Mouse (Mus musculus) embryonic facial prominence, embryonic 12.5 days (tissue): ENCODE data around the gene Pitpnc1. TPM values are rescaled to one million over a fixed set of nuclear protein-coding genes. Genes with fewer than 3 reads are reported as not detected.

Experiments used
- ATAC-seq: fragments of 200-750 bp; cut with Nextera tagmentation; 2 replicates; pipeline ENCODE4 v1.8.0; 2017; ENCODE audit not compliant: insufficient number of reproducible peaks, insufficient read depth, low FRiP score, low TSS enrichment
- H3K27ac ChIP-seq: fragments of 300-500 bp; sonication (generic); 2 replicates; pipeline ENCODE4 v1.5.1; 2016; ENCODE audit warnings: mild to moderate bottlenecking
- H3K27me3 ChIP-seq: fragments of 300-500 bp; sonication (generic); 2 replicates; pipeline ENCODE4 v1.6.1; 2016; ENCODE audit warnings: mild to moderate bottlenecking, moderate library complexity
- H3K36me3 ChIP-seq: fragments of 300-500 bp; sonication (generic); 2 replicates; pipeline ENCODE4 v1.6.1; 2016; ENCODE audit warnings: mild to moderate bottlenecking
- H3K4me1 ChIP-seq: fragments of 300-500 bp; sonication (generic); 2 replicates; pipeline ENCODE4 v1.6.1; 2016
- H3K4me2 ChIP-seq: fragments of 300-500 bp; sonication (generic); replicated peaks from 2 replicates; pipeline ENCODE4 v1.6.1; 2016; ENCODE audit warnings: mild to moderate bottlenecking, moderate library complexity
- H3K4me3 ChIP-seq: fragments of 300-500 bp; sonication (generic); 2 replicates; pipeline ENCODE4 v1.5.1; 2016; ENCODE audit warnings: mild to moderate bottlenecking
- H3K9ac ChIP-seq: fragments of 300-500 bp; sonication (generic); 2 replicates; pipeline ENCODE4 v1.6.1; 2016; ENCODE audit warnings: mild to moderate bottlenecking, moderate library complexity
- H3K9me3 ChIP-seq: fragments of 300-500 bp; sonication (generic); 2 replicates; pipeline ENCODE4 v1.6.1; 2016; ENCODE audit warnings: mild to moderate bottlenecking, moderate library complexity
- WGBS: fragments of 180-500 bp; shearing (Covaris S2); methylation state at CpG from one replicate; pipeline ENCODE4 v1.1.7; 2016; 5-methylcytosine and 5-hydroxymethylcytosine counted together
- polyA plus RNA-seq: library from polyadenylated mRNA; unstranded; fragments of >200 nt; fragmentation: Nextera tagmentation; extraction: Ambion mirVana; gene quantifications from 2 replicates; pipeline ENCODE4 v1.2.1, GENCODE M21; 2016

Pitpnc1 gene
- polyA plus RNA-seq, 1 experiment from 2014 or later, result 36.3 TPM

DNA sequence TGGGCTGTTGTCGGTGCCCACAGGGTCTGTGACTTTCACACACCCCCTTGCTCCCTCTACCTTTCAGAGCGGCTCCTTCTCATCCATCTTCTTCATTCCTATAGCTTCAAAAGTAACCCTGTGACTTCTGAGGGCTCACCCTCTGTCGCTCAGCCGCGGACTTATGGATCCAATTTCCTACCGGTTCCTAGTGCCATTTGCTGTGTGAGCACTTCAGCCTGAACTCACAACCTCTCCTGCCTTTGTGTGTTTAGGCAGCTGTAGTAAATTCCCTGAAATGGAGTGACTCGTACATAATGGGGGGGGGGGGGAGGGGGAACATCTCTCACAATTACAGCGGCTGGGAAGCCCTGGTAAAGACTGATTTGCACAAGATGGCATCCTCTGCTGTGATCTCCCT is 191.2 kb downstream of the Pitpnc1 start:
- Histone ChIP-seq H3K36me3 (no peaks in the 10 kb centered on the region), H3K9ac (no peak overlapping the region), H3K27me3 (no peaks in the 10 kb centered on the region), H3K4me2 (no peak overlapping the region), H3K27ac (0 out of 2 replicates have a peak overlapping the region, but pooled peaks have one; percentile 3), H3K4me1 (peaks cover 22% of the 10 kb centered on the region), H3K4me3 (no peak overlapping the region), H3K9me3 (no peaks in the 10 kb centered on the region)
- ATAC-seq, result no peak
- 12% methylated on average over 8 of the region's 8 CpGs for WGBS

- ATAC-seq, result no peak
- Histone ChIP-seq H3K27ac (no peak overlapping the region), H3K27me3 (no peaks in the 10 kb centered on the region), H3K4me2 (no peak overlapping the region), H3K9ac (no peak overlapping the region), H3K36me3 (no peaks in the 10 kb centered on the region), H3K9me3 (no peaks in the 10 kb centered on the region), H3K4me3 (no peak overlapping the region), H3K4me1 (peaks cover 32% of the 10 kb centered on the region)
- WGBS, result 61% methylated on average over 7 of the region's 7 CpGs
Measured at GRCm38 (mm10) chr11:107276898-107277297, 193.6 kb downstream of the Pitpnc1 start.

DNA sequence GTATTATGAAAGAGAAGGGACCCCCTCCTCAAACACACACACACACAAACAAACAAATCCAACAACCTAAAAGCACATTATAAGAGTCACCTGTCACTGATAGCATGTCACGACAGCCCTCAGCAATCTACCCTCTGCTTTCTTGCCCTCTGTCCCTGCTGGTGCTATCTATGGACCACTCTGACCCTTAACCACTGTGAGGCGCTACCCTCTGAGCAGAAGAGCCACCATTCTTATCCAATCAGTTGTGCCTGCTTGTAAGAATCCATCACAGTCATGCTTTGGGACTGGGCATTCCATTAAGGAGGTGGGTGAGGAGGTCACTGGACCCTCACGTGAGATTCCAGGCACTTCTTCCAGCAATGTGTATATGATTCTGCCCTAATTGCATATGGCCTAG is 194.2 kb downstream of the Pitpnc1 start:
- Histone ChIP-seq H3K4me3 (no peak overlapping the region), H3K27ac (no peak overlapping the region), H3K9me3 (no peaks in the 10 kb centered on the region), H3K4me1 (peaks cover 33% of the 10 kb centered on the region), H3K36me3 (no peaks in the 10 kb centered on the region), H3K4me2 (no peak overlapping the region), H3K9ac (no peak overlapping the region), H3K27me3 (no peaks in the 10 kb centered on the region)
- ATAC-seq, result no peak
- WGBS, result 65% methylated on average over 3 of the region's 3 CpGs

DNA sequence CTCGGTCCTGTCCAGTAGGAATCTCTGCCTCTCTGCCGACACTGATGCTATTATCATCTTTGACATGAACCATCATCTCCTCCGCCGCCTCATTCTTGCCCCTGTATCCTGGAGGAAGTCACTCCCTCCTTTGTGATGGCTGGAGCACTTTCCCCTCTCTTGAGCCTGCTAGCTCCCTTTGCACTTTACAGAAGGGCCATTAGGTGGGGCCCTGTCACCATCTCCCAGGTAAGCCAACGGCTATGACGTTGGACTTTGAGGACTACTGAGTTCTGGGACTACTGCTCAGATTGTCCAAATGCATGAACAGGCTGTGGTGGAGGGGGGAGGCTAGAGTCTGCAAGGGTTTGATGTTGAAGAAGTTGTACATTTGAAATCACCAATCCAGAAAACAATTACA is 194.6 kb downstream of the Pitpnc1 start:
- Histone ChIP-seq H3K4me1 (peaks cover 33% of the 10 kb centered on the region), H3K27ac (no peak overlapping the region), H3K4me3 (no peak overlapping the region), H3K27me3 (no peaks in the 10 kb centered on the region), H3K9ac (no peak overlapping the region), H3K9me3 (no peaks in the 10 kb centered on the region), H3K36me3 (no peaks in the 10 kb centered on the region), H3K4me2 (no peak overlapping the region)
- ATAC-seq, result no peak
- WGBS, result 34% methylated on average over 6 of the region's 6 CpGs

DNA sequence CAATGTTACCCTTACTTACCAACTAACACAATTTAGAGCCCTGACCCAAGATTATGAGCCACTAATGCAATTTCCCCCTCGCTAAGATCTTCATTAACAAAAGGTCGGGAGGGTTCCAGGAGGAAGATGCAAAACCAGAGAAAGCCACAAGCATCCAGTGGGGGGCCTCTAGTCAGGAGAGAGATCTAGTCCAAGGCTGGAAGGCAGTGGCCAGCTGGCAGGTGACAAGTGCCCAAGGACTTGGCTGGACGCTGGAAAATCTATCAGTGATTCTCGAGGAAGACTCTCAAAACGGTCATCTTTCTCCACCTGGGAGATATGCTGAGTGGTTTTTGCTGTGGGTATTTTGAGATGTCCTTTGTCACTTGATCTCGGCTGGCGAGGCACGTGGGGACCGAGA is 196.3 kb downstream of the Pitpnc1 start:
- no peak for ATAC-seq
- H3K4me3 ChIP-seq, result no peak overlapping the region
- 58% methylated on average over 9 of the region's 9 CpGs for WGBS
- no peak overlapping the region for H3K9ac ChIP-seq
- no peaks in the 10 kb centered on the region for H3K9me3 ChIP-seq
- H3K27me3 ChIP-seq, result no peaks in the 10 kb centered on the region
- no peak overlapping the region for H3K27ac ChIP-seq
- H3K4me2 ChIP-seq, result no peak overlapping the region
- H3K36me3 ChIP-seq, result no peaks in the 10 kb centered on the region
- peaks cover 19% of the 10 kb centered on the region for H3K4me1 ChIP-seq

DNA sequence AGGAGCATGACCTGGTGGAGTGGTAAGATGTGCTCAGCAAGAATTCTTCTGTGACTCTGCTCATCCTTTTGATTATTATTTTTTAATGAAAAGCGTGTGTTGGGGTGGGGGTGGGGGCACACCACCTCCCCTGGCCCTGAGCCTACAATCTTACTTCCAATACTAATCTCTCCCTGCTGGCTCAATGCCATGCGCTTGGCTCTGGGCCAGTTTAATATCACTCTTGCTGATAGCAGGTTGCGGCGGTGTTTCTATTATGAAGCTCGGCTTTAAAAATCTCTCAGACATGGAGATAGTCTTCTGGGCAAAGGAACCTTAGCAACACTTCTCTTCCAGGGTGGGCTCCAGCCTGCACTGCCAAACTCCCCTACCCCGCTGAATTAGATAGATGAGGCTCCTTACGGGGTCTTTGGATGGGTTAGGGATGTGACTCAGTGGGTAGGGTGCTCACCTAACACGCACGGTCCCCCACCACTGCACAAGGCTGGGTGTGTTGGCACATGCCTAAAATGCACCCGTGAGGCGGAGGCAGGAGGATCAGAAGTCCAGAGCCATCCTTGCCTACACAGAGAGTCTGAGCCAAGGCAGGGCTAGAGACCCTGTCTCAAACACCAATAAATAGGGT is 198.0 kb downstream of the Pitpnc1 start:
- H3K27ac ChIP-seq, result 0 out of 2 replicates have a peak overlapping the region, but pooled peaks have one; percentile 38
- H3K4me2 ChIP-seq, result no peak overlapping the region

GRCm38 (mm10) chr11:107270564-107270963 is 199.9 kb downstream of the Pitpnc1 start:
- Histone ChIP-seq H3K9ac (no peak overlapping the region), H3K4me1 (peaks cover 11% of the 10 kb centered on the region; the same call in 1 of the 2 replicates), H3K9me3 (no peaks in the 10 kb centered on the region), H3K36me3 (0 out of 2 replicates have a peak, but pooled peaks cover 3% of the 10 kb centered on the region), H3K27me3 (no peaks in the 10 kb centered on the region), H3K4me3 (no peak overlapping the region), H3K4me2 (no peak overlapping the region), H3K27ac (no peak overlapping the region)
- WGBS, result 89% methylated on average over 9 of the region's 9 CpGs
- no peak for ATAC-seq

More for the DNA sequence above, 198.0 kb downstream of the Pitpnc1 start:
- no peak for ATAC-seq
- Histone ChIP-seq H3K9ac (no peak overlapping the region), H3K27me3 (no peaks in the 10 kb centered on the region), H3K4me3 (no peak overlapping the region), H3K4me1 (peaks cover 16% of the 10 kb centered on the region; the same call in 1 of the 2 replicates), H3K9me3 (no peaks in the 10 kb centered on the region), H3K36me3 (0 out of 2 replicates have a peak, but pooled peaks cover 3% of the 10 kb centered on the region)
- WGBS, result 81% methylated on average over 11 of the region's 11 CpGs

- Histone ChIP-seq H3K9ac (no peak overlapping the region), H3K4me2 (no peak overlapping the region), H3K4me3 (no peak overlapping the region), H3K4me1 (peaks cover 10% of the 10 kb centered on the region; the same call in 1 of the 2 replicates), H3K27ac (no peak overlapping the region), H3K36me3 (0 out of 2 replicates have a peak, but pooled peaks cover 3% of the 10 kb centered on the region), H3K27me3 (no peaks in the 10 kb centered on the region), H3K9me3 (no peaks in the 10 kb centered on the region)
- ATAC-seq, result no peak
- 99% methylated on average over 3 of the region's 3 CpGs for WGBS
Measured at GRCm38 (mm10) chr11:107267522-107267921, 203.0 kb downstream of the Pitpnc1 start.

- no peak overlapping the region for H3K27ac ChIP-seq
- WGBS, result 89% methylated on average over 4 of the region's 4 CpGs
- H3K9me3 ChIP-seq, result no peaks in the 10 kb centered on the region
- ATAC-seq, result no peak
- H3K27me3 ChIP-seq, result no peaks in the 10 kb centered on the region
- no peak overlapping the region for H3K4me3 ChIP-seq
- no peak overlapping the region for H3K9ac ChIP-seq
- H3K36me3 ChIP-seq, result 0 out of 2 replicates have a peak, but pooled peaks cover 3% of the 10 kb centered on the region
- H3K4me1 ChIP-seq, result 0 out of 2 replicates have a peak, but pooled peaks cover 2% of the 10 kb centered on the region
- no peak overlapping the region for H3K4me2 ChIP-seq
Measured at GRCm38 (mm10) chr11:107265861-107266260, 204.6 kb downstream of the Pitpnc1 start.

DNA sequence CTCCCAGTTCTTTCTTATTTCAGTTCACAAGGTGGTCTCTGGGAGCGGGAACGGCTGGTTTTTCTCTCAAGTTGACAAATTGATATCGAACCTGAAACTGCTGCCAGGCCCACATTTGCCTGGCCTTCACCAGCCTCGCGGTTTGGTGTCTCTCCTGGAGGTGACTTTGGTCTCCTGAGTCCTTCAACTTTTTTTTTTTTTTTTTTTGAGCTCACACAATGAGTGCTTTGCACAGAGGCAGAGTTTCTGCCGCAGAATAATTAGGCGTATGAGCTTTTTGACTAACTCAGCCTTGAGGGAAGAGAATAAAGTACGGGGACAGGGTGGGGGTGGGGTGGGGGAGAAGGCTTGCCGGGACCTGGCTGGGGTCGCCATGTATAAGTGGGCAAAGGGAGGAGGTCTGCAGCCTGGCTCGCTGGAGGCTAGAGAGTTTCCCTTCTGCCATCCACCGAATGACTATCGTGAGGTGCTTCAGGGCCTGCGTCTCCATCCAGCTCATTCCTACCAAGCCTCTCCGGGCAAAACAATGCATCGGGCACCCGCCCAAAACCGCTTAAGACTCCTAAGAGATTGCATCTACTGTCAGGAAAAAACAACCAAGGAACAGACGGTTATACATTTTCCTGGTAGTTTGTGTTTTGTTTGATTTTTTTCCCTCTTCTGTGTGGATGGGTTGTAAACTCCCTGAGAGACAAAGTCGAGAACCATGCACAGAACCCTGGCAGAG is 205.4 kb downstream of the Pitpnc1 start:
- Histone ChIP-seq H3K9me3 (no peaks in the 10 kb centered on the region), H3K9ac (no peak overlapping the region), H3K4me3 (no peak overlapping the region), H3K27me3 (no peaks in the 10 kb centered on the region), H3K4me2 (no peak overlapping the region), H3K36me3 (0 out of 2 replicates have a peak, but pooled peaks cover 3% of the 10 kb centered on the region), H3K4me1 (0 out of 2 replicates have a peak, but pooled peaks cover 2% of the 10 kb centered on the region), H3K27ac (peak overlapping the region; percentile 75)
- 58% methylated on average over 20 of the region's 20 CpGs for WGBS
- no peak for ATAC-seq

GRCm38 (mm10) chr11:107263838-107264237 is 206.7 kb downstream of the Pitpnc1 start:
- Histone ChIP-seq H3K27ac (no peak overlapping the region), H3K4me3 (no peak overlapping the region), H3K9me3 (no peaks in the 10 kb centered on the region), H3K27me3 (no peaks in the 10 kb centered on the region), H3K4me2 (no peak overlapping the region), H3K36me3 (0 out of 2 replicates have a peak, but pooled peaks cover 3% of the 10 kb centered on the region), H3K4me1 (0 out of 2 replicates have a peak, but pooled peaks cover 2% of the 10 kb centered on the region), H3K9ac (no peak overlapping the region)
- 61% methylated on average over 9 of the region's 9 CpGs for WGBS
- ATAC-seq, result no peak

DNA sequence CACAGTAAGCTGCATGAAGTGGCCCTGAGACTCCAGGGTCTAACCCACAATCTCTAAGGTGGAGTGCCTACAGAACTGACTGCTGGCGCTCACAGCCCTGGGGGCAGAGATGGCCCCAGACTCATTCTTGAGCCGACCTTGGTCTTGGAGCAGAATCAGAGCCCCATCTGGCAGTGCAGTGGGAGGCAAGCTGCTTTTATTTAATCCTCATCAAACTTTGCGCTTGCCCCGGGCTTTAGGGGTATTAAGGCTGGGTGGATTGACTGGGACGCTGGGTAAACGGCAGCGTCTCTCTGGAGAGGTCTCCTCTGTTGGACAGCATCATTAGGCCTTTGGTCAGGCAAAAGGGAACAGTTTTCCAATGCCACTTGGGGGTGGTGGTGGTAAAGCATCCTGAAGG is 211.1 kb downstream of the Pitpnc1 start:
- WGBS, result 77% methylated on average over 7 of the region's 7 CpGs
- H3K27me3 ChIP-seq, result no peaks in the 10 kb centered on the region
- no peaks in the 10 kb centered on the region for H3K36me3 ChIP-seq
- no peak overlapping the region for H3K4me3 ChIP-seq
- no peak overlapping the region for H3K4me2 ChIP-seq
- H3K27ac ChIP-seq, result no peak overlapping the region
- H3K9ac ChIP-seq, result no peak overlapping the region
- ATAC-seq, result no peak
- no peaks in the 10 kb centered on the region for H3K9me3 ChIP-seq
- no peaks in the 10 kb centered on the region for H3K4me1 ChIP-seq
